Mouse (Mus musculus): ENCODE data around the gene Map3k11. TPM values are rescaled to one million over a fixed set of nuclear protein-coding genes. Genes with fewer than 3 reads are reported as not detected.

The Map3k11 gene
- polyA plus RNA-seq, 1 experiment from 2014 or later = 9.2 TPM

- Histone ChIP-seq H3K4me3 (ENCODE audit: low read depth, low read length) (no peak overlapping the region), H3K9me3 (replicated peaks; ENCODE audit: control insufficient read depth, low read length) (no peaks in the 10 kb centered on the region), H3K9ac (ENCODE audit: low read length) (no peak overlapping the region), H3K4me2 (ENCODE audit: low read length) (no peak overlapping the region), H3K4me1 (ENCODE audit: control insufficient read depth, insufficient read depth, low read length) (0 out of 2 replicates have a peak, but pooled peaks cover under 1% of the 10 kb centered on the region), H3K27me3 (replicated peaks; ENCODE audit: control insufficient read depth, insufficient read depth, low read length) (no peaks in the 10 kb centered on the region), H3K27ac (ENCODE audit: low read depth, low read length) (no peak overlapping the region), H3K36me3 (ENCODE audit: control insufficient read depth, insufficient read depth, low read length) (peaks cover 90% of the 10 kb centered on the region)
- peak; percentile 80 for DNase-seq (ENCODE audit: low spot score)
- ATAC-seq = no peak
- 9% methylated on average over 3 of the region's 3 CpGs for WGBS
These were observed 22.7 kb downstream of the Map3k11 start for GRCm38 (mm10) chr19:5711218-5711617.

- H3K4me1 ChIP-seq (ENCODE audit: control insufficient read depth, insufficient read depth, low read length) = 0 out of 2 replicates have a peak, but pooled peaks cover 6% of the 10 kb centered on the region
- WGBS = 93% methylated on average over 14 of the region's 14 CpGs
- no peak overlapping the region for H3K9ac ChIP-seq (ENCODE audit: low read length)
- H3K27me3 ChIP-seq (replicated peaks; ENCODE audit: control insufficient read depth, insufficient read depth, low read length) = no peaks in the 10 kb centered on the region
- ATAC-seq (no peak), DNase-seq (ENCODE audit: low spot score) (no peak)
- H3K36me3 ChIP-seq (ENCODE audit: control insufficient read depth, insufficient read depth, low read length) = peaks cover 84% of the 10 kb centered on the region
- no peak overlapping the region for H3K4me3 ChIP-seq (ENCODE audit: low read depth, low read length)
- no peaks in the 10 kb centered on the region for H3K9me3 ChIP-seq (replicated peaks; ENCODE audit: control insufficient read depth, low read length)
- no peak overlapping the region for H3K27ac ChIP-seq (ENCODE audit: low read depth, low read length)
- H3K4me2 ChIP-seq (ENCODE audit: low read length) = no peak overlapping the region
These were observed 23.4 kb downstream of the Map3k11 start for GRCm38 (mm10) chr19:5711907-5712460.

GRCm38 (mm10) chr19:5713255-5713654 lies 24.7 kb downstream of the Map3k11 start:
- 78% methylated on average over 5 of the region's 5 CpGs for WGBS
- no peak overlapping the region for H3K27ac ChIP-seq (ENCODE audit: low read depth, low read length)

GRCm38 (mm10) chr19:5713730-5714129 lies 25.2 kb downstream of the Map3k11 start:
- H3K27ac ChIP-seq (ENCODE audit: low read depth, low read length) = no peak overlapping the region
- no peak overlapping the region for H3K4me3 ChIP-seq (ENCODE audit: low read depth, low read length)
- ATAC-seq = no peak
- H3K4me1 ChIP-seq (ENCODE audit: control insufficient read depth, insufficient read depth, low read length) = 0 out of 2 replicates have a peak, but pooled peaks cover 6% of the 10 kb centered on the region
- H3K27me3 ChIP-seq (replicated peaks; ENCODE audit: control insufficient read depth, insufficient read depth, low read length) = no peaks in the 10 kb centered on the region
- H3K4me2 ChIP-seq (ENCODE audit: low read length) = no peak overlapping the region
- 0 out of 2 replicates have a peak overlapping the region, but pooled peaks have one; percentile 14 for H3K9ac ChIP-seq (ENCODE audit: low read length)
- no peak for DNase-seq (ENCODE audit: low spot score)
- WGBS = 21% methylated on average over 2 of the region's 2 CpGs
- no peaks in the 10 kb centered on the region for H3K9me3 ChIP-seq (replicated peaks; ENCODE audit: control insufficient read depth, low read length)
- H3K36me3 ChIP-seq (ENCODE audit: control insufficient read depth, insufficient read depth, low read length) = peaks cover 84% of the 10 kb centered on the region

More at GRCm38 (mm10) chr19:5713255-5713654, 24.7 kb downstream of the Map3k11 start:
- no peaks in the 10 kb centered on the region for H3K27me3 ChIP-seq (replicated peaks; ENCODE audit: control insufficient read depth, insufficient read depth, low read length)
- H3K4me2 ChIP-seq (ENCODE audit: low read length) = no peak overlapping the region
- peaks cover 85% of the 10 kb centered on the region for H3K36me3 ChIP-seq (ENCODE audit: control insufficient read depth, insufficient read depth, low read length)
- no peaks in the 10 kb centered on the region for H3K9me3 ChIP-seq (replicated peaks; ENCODE audit: control insufficient read depth, low read length)
- no peak overlapping the region for H3K4me3 ChIP-seq (ENCODE audit: low read depth, low read length)
- no peak for ATAC-seq
- H3K4me1 ChIP-seq (ENCODE audit: control insufficient read depth, insufficient read depth, low read length) = 0 out of 2 replicates have a peak, but pooled peaks cover 6% of the 10 kb centered on the region
- no peak for DNase-seq (ENCODE audit: low spot score)
- 0 out of 2 replicates have a peak overlapping the region, but pooled peaks have one; percentile 14 for H3K9ac ChIP-seq (ENCODE audit: low read length)

- Histone ChIP-seq H3K4me1 (ENCODE audit: control insufficient read depth, insufficient read depth, low read length) (0 out of 2 replicates have a peak, but pooled peaks cover 6% of the 10 kb centered on the region), H3K27me3 (replicated peaks; ENCODE audit: control insufficient read depth, insufficient read depth, low read length) (no peaks in the 10 kb centered on the region), H3K27ac (ENCODE audit: low read depth, low read length) (no peak overlapping the region), H3K4me2 (ENCODE audit: low read length) (peak overlapping the region; percentile 43), H3K9ac (ENCODE audit: low read length) (peak overlapping the region; percentile 50), H3K4me3 (ENCODE audit: low read depth, low read length) (0 out of 2 replicates have a peak overlapping the region, but pooled peaks have one; percentile 11), H3K9me3 (replicated peaks; ENCODE audit: control insufficient read depth, low read length) (no peaks in the 10 kb centered on the region), H3K36me3 (ENCODE audit: control insufficient read depth, insufficient read depth, low read length) (peaks cover 88% of the 10 kb centered on the region)
- ATAC-seq (peak; percentile 75), DNase-seq (ENCODE audit: low spot score) (peak; percentile 72)
- 17% methylated on average over 43 of the region's 43 CpGs for WGBS
These were observed 27.5 kb downstream of the Map3k11 start for GRCm38 (mm10) chr19:5715793-5716688.

GRCm38 (mm10) chr19:5716955-5717354 lies 28.4 kb downstream of the Map3k11 start:
- Histone ChIP-seq H3K9me3 (replicated peaks; ENCODE audit: control insufficient read depth, low read length) (no peaks in the 10 kb centered on the region), H3K4me2 (ENCODE audit: low read length) (no peak overlapping the region), H3K4me3 (ENCODE audit: low read depth, low read length) (no peak overlapping the region), H3K27me3 (replicated peaks; ENCODE audit: control insufficient read depth, insufficient read depth, low read length) (no peaks in the 10 kb centered on the region), H3K27ac (ENCODE audit: low read depth, low read length) (0 out of 2 replicates have a peak overlapping the region, but pooled peaks have one; percentile 5), H3K9ac (ENCODE audit: low read length) (no peak overlapping the region), H3K4me1 (ENCODE audit: control insufficient read depth, insufficient read depth, low read length) (0 out of 2 replicates have a peak, but pooled peaks cover 6% of the 10 kb centered on the region), H3K36me3 (ENCODE audit: control insufficient read depth, insufficient read depth, low read length) (peaks cover 89% of the 10 kb centered on the region)
- ATAC-seq = no peak
- 62% methylated on average over 10 of the region's 10 CpGs for WGBS
- no peak for DNase-seq (ENCODE audit: low spot score)

- H3K9ac ChIP-seq (ENCODE audit: low read length) = no peak overlapping the region
- 95% methylated on average over 6 of the region's 6 CpGs for WGBS
These were observed 32.7 kb downstream of the Map3k11 start for GRCm38 (mm10) chr19:5721233-5721632.

GRCm38 (mm10) chr19:5722848-5723425 lies 34.4 kb downstream of the Map3k11 start:
- H3K27ac ChIP-seq (ENCODE audit: low read depth, low read length) = no peak overlapping the region
- peaks cover 23% of the 10 kb centered on the region for H3K4me1 ChIP-seq (ENCODE audit: control insufficient read depth, insufficient read depth, low read length)
- H3K4me3 ChIP-seq (ENCODE audit: low read depth, low read length) = no peak overlapping the region
- 90% methylated on average over 7 of the region's 7 CpGs for WGBS
- no peaks in the 10 kb centered on the region for H3K9me3 ChIP-seq (replicated peaks; ENCODE audit: control insufficient read depth, low read length)
- no peak overlapping the region for H3K9ac ChIP-seq (ENCODE audit: low read length)
- peaks cover 84% of the 10 kb centered on the region for H3K36me3 ChIP-seq (ENCODE audit: control insufficient read depth, insufficient read depth, low read length)
- H3K4me2 ChIP-seq (ENCODE audit: low read length) = no peak overlapping the region
- DNase-seq (ENCODE audit: low spot score) (no peak), ATAC-seq (no peak)
- no peaks in the 10 kb centered on the region for H3K27me3 ChIP-seq (replicated peaks; ENCODE audit: control insufficient read depth, insufficient read depth, low read length)

More at GRCm38 (mm10) chr19:5721233-5721632, 32.7 kb downstream of the Map3k11 start:
- Histone ChIP-seq H3K36me3 (ENCODE audit: control insufficient read depth, insufficient read depth, low read length) (peaks cover 89% of the 10 kb centered on the region), H3K27ac (ENCODE audit: low read depth, low read length) (no peak overlapping the region), H3K9me3 (replicated peaks; ENCODE audit: control insufficient read depth, low read length) (no peaks in the 10 kb centered on the region), H3K4me2 (ENCODE audit: low read length) (no peak overlapping the region), H3K4me3 (ENCODE audit: low read depth, low read length) (no peak overlapping the region), H3K27me3 (replicated peaks; ENCODE audit: control insufficient read depth, insufficient read depth, low read length) (no peaks in the 10 kb centered on the region), H3K4me1 (ENCODE audit: control insufficient read depth, insufficient read depth, low read length) (peaks cover 13% of the 10 kb centered on the region)
- DNase-seq (ENCODE audit: low spot score) = no peak
- no peak for ATAC-seq

All from forebrain, embryonic 14.5 days (tissue).